Comparison of ENCODE assay signal across 9 mouse cellular contexts in the genomic region with DNA sequence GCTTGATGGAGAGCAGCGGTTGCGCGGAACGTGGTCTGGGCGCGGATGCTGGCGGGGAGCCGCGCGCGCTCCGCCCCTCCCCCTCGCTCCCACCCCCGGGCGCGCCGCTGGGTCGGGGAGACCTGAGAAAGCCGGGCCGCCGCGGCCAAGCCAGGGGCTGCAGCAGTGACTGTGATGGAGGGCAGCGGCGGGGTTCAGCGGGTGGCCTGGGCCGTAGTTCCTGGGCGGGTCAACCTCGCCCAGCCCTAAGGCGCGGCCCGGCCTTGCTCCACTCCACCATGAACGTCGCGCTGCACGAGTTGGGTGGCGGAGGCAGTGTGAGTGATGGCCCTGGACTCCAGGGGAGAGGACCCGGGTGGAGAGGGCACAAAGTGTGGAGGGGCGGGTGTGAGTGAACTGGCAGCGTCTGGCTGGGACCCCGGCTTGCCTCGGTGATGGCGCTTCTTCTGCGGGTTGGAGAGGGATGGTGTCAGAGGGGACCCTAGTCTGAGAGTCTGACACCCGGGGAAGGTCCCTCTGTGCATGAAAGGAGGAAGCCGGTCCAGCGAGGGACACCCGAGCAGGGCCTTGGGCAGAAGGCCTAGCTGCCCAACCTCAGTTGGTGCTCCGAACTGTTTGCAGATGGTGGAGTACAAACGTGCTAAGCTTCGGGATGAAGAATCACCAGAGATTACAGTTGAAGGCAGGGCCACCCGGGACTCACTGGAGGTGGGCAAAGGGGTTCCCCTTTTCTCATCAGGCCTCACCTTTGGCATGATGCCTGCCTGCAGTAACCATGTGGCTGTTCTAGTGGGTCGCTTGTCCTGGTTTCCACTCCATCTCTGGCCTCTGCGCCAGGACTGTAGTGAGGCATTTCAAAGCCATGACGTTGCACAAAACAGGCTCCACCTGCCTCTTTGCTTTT. TPM values are rescaled to one million over a fixed set of nuclear protein-coding genes. Genes with fewer than 3 reads are reported as not detected.
DNase-seq lines count a peak whose midpoint lies in the region; ATAC-seq and TF ChIP-seq lines count a peak whose summit lies in the region.
"Had no signal": no experiment of that assay in that cellular context is flagged by ENCODE, and none has a peak within 500 bp of the region (broad histone marks: within the 10 kb centered on the region; RNA-seq: fewer than 3 reads in every experiment).

TSS of gene Ece2 (plus strand) at position 98 of the 904 bp plus-strand sequence.

- H3K4me2 ChIP-seq in hindbrain, embryonic 11.5 days (replicated peaks; ENCODE audit: low read depth, low read length): peak within 1 kb of the TSS; percentile 96
- peak within 1 kb of the TSS; percentile 59 for H3K4me2 ChIP-seq in liver, embryonic 11.5 days

- H3K9ac ChIP-seq in hindbrain, embryonic 11.5 days (ENCODE audit: low read depth, low read length): peak within 1 kb of the TSS; percentile 77
- H3K9ac ChIP-seq in liver, embryonic 11.5 days (ENCODE audit: low read depth, low read length): no peak within 1 kb of the TSS

- H3K27ac ChIP-seq in embryonic facial prominence, embryonic 10.5 days (replicated peaks): peak within 1 kb of the TSS; percentile 85
- no peak within 1 kb of the TSS for H3K27ac ChIP-seq in hindbrain, embryonic 11.5 days (ENCODE audit: low read depth, low read length)
- no peak within 1 kb of the TSS for H3K27ac ChIP-seq in liver, embryonic 11.5 days (ENCODE audit: low read depth, low read length)
- peak within 1 kb of the TSS; percentile 19 for H3K27ac ChIP-seq in olfactory bulb, adult 2 months (ENCODE audit: insufficient read depth, low read depth, low read length)

- peak; percentile 71 for ATAC-seq in hindbrain, embryonic 11.5 days (ENCODE audit: low FRiP score)
- no peak for ATAC-seq in liver, embryonic 11.5 days (replicated peaks; ENCODE audit: low FRiP score)

- no peaks in the 10 kb centered on the region for H3K9me3 ChIP-seq in embryonic facial prominence, embryonic 10.5 days
- no peaks in the 10 kb centered on the region for H3K9me3 ChIP-seq in hindbrain, embryonic 11.5 days (ENCODE audit: control insufficient read depth, low read length)
- H3K9me3 ChIP-seq in liver, embryonic 11.5 days (ENCODE audit: control insufficient read depth, low read length): no peaks in the 10 kb centered on the region

- peaks cover 17% of the 10 kb centered on the region for H3K4me1 ChIP-seq in embryonic facial prominence, embryonic 10.5 days
- H3K4me1 ChIP-seq in hindbrain, embryonic 11.5 days (replicated peaks; ENCODE audit: control insufficient read depth, insufficient read depth, low read length): 0 out of 2 replicates have a peak, but pooled peaks cover 2% of the 10 kb centered on the region
- H3K4me1 ChIP-seq in liver, embryonic 11.5 days (replicated peaks; ENCODE audit: control insufficient read depth, insufficient read depth, low read length): no peaks in the 10 kb centered on the region
- H3K4me1 ChIP-seq in olfactory bulb, adult 2 months (ENCODE audit: control insufficient read depth, insufficient read depth, low read length): peaks cover 13% of the 10 kb centered on the region

- no peak for DNase-seq in layer of hippocampus, adult 8-10 months (ENCODE audit: low spot score in 2 of 2)
- DNase-seq in layer of hippocampus, adult 9-10 months (ENCODE audit: low spot score): no peak
- DNase-seq in adrenal gland, adult 2 months: peak; percentile 54
- DNase-seq in embryonic facial prominence, embryonic 10.5 days (ENCODE audit: low spot score): peak; percentile 68
- peak; percentile 59 for DNase-seq in hindbrain, embryonic 11.5 days (ENCODE audit: low spot score)
- DNase-seq in liver, embryonic 11.5 days (ENCODE audit: low spot score): no peak
- no peak for DNase-seq in gastrocnemius, postnatal 4 days (ENCODE audit: low spot score in 2 of 2)

- TF ChIP-seq CTCF in olfactory bulb, adult 2 months (IDR thresholded peaks at IDR 0.05; ENCODE audit: insufficient read depth, low read depth, low read length): no peak

- H3K4me3 ChIP-seq in embryonic facial prominence, embryonic 10.5 days: peak within 1 kb of the TSS; percentile 73
- peak within 1 kb of the TSS; percentile 52 for H3K4me3 ChIP-seq in hindbrain, embryonic 11.5 days (ENCODE audit: low read depth, low read length)
- peak within 1 kb of the TSS; percentile 34 for H3K4me3 ChIP-seq in liver, embryonic 11.5 days (ENCODE audit: low read depth, low read length)
- H3K4me3 ChIP-seq in olfactory bulb, adult 2 months (ENCODE audit: insufficient read depth, low read depth, low read length): peak within 1 kb of the TSS; percentile 89

- peaks cover 35% of the 10 kb centered on the region for H3K27me3 ChIP-seq in embryonic facial prominence, embryonic 10.5 days (replicated peaks; ENCODE audit: low read depth, poor library complexity, severe bottlenecking)
- no peaks in the 10 kb centered on the region for H3K27me3 ChIP-seq in hindbrain, embryonic 11.5 days (ENCODE audit: control insufficient read depth, insufficient read depth, low read length)
- peaks cover 27% of the 10 kb centered on the region for H3K27me3 ChIP-seq in liver, embryonic 11.5 days (replicated peaks; ENCODE audit: control insufficient read depth, insufficient read depth, low read length)

- no peaks in the 10 kb centered on the region for H3K36me3 ChIP-seq in embryonic facial prominence, embryonic 10.5 days (replicated peaks)
- no peaks in the 10 kb centered on the region for H3K36me3 ChIP-seq in hindbrain, embryonic 11.5 days (ENCODE audit: control insufficient read depth, insufficient read depth, low read length)
- H3K36me3 ChIP-seq in liver, embryonic 11.5 days (ENCODE audit: control insufficient read depth, insufficient read depth, low read length): no peaks in the 10 kb centered on the region

- 0 out of 2 replicates have a peak, but pooled peaks have one; percentile 38 for TF ChIP-seq POLR2A in olfactory bulb, adult 2 months (IDR thresholded peaks at IDR 0.05; ENCODE audit: insufficient read depth, low read depth, low read length)

- 8% methylated on average over 54 of the region's 54 CpGs for WGBS in embryonic facial prominence, embryonic 10.5 days
- 8% methylated on average over 54 of the region's 54 CpGs for WGBS in hindbrain, embryonic 11.5 days
- WGBS in liver, embryonic 11.5 days: 9% methylated on average over 54 of the region's 54 CpGs
- 4% methylated on average over 54 of the region's 54 CpGs for WGBS in olfactory bulb, adult 2 months

RNA-seq across cellular contexts. Expression of gene Ece2, which starts in this region (rescaled TPM):
- 10 to 100 TPM; 31.2 to 43.5 (median 34.1) TPM for total RNA-seq in layer of hippocampus, adult 8-10 months (2022)
- 10 to 100 TPM in 1 of 2 experiments, 1 to 10 TPM in 1; 9.3 to 18.8 TPM for total RNA-seq in adrenal gland, adult 2 months (2021)
- polyA plus RNA-seq in adrenal gland, adult 2 months (2012; rRNA removed): 2.3 and 5.0 TPM in 2 replicates
- 3.3 and 4.1 TPM in 2 replicates for polyA plus RNA-seq in embryonic facial prominence, embryonic 10.5 days (2016; fragmentation: Nextera tagmentation; extraction: Ambion mirVana)
- polyA plus RNA-seq in hindbrain, embryonic 11.5 days (2014; fragmentation: Nextera tagmentation; extraction: Ambion mirVana): 3.1 and 3.5 TPM in 2 replicates
- polyA plus RNA-seq in liver, embryonic 11.5 days (2014; fragmentation: Nextera tagmentation; extraction: Ambion mirVana): 0.90 and 0.97 TPM in 2 replicates
- polyA plus RNA-seq in olfactory bulb, adult 2 months (2012; ENCODE audit: insufficient read depth, insufficient read length, low replicate concordance, missing spikeins): not detected in 2 replicates
- 1 to 10 TPM in 1 of 2 experiments, under 1 TPM in 1; 0.74 to 2.4 TPM for total RNA-seq in gastrocnemius, postnatal 4 days (2021)
- total RNA-seq: neutrophil, adult 5-6 weeks had no signal

Comparison
In these comparisons a context has a peak if more than half of its experiments do, and no peak if none do; other contexts are left out.
1. DNase-seq: peak in adrenal gland, adult 2 months (single experiment), embryonic facial prominence, embryonic 10.5 days (single experiment) and hindbrain, embryonic 11.5 days (single experiment); none in layer of hippocampus, adult 8-10 months (0 of 2), layer of hippocampus, adult 9-10 months (single experiment), liver, embryonic 11.5 days (single experiment) and gastrocnemius, postnatal 4 days (0 of 2).
2. H3K27ac ChIP-seq: peak in embryonic facial prominence, embryonic 10.5 days (single experiment) and olfactory bulb, adult 2 months (single experiment); none in hindbrain, embryonic 11.5 days (single experiment) and liver, embryonic 11.5 days (single experiment).
3. H3K4me3 ChIP-seq: peak in every context shown above with its lines; median percentile 89 in olfactory bulb, adult 2 months; 73 in embryonic facial prominence, embryonic 10.5 days; 52 in hindbrain, embryonic 11.5 days; 34 in liver, embryonic 11.5 days.